Mouse (Mus musculus) midbrain, embryonic 10.5 days (tissue): ENCODE results near the gene Bspry. TPM values are rescaled to one million over a fixed set of nuclear protein-coding genes. Genes with fewer than 3 reads are reported as not detected.

ENCODE experiments used
- DNase-seq: peaks from one replicate; pipeline ENCODE4 v3.0.0-alpha.2; 2017; ENCODE audit warnings: low spot score
- H3K27ac ChIP-seq: fragments of 300-500 bp; sonication (generic); replicated peaks from 2 replicates; pipeline ENCODE4 v1.5.1; 2016; ENCODE audit warnings: mild to moderate bottlenecking
- H3K27me3 ChIP-seq: fragments of 300-500 bp; sonication (generic); 2 replicates; pipeline ENCODE4 v1.6.1; 2016; ENCODE audit warnings: low read depth, mild to moderate bottlenecking; ENCODE audit not compliant: poor library complexity, severe bottlenecking
- H3K36me3 ChIP-seq: fragments of 300-500 bp; sonication (generic); 2 replicates; pipeline ENCODE4 v1.6.1; 2016; ENCODE audit warnings: mild to moderate bottlenecking, moderate library complexity
- H3K4me1 ChIP-seq: fragments of 300-500 bp; sonication (generic); 2 replicates; pipeline ENCODE4 v1.6.1; 2016
- H3K4me3 ChIP-seq: fragments of 300-500 bp; sonication (generic); 2 replicates; pipeline ENCODE4 v1.5.1; 2016; ENCODE audit warnings: mild to moderate bottlenecking, moderate library complexity
- H3K9me3 ChIP-seq: fragments of 300-500 bp; sonication (generic); replicated peaks from 2 replicates; pipeline ENCODE4 v1.6.1; 2016; ENCODE audit warnings: mild to moderate bottlenecking
- WGBS: fragments of 180-500 bp; shearing (Covaris S2); methylation state at CpG from one replicate; pipeline ENCODE4 v1.1.7; 2016; 5-methylcytosine and 5-hydroxymethylcytosine counted together
- polyA plus RNA-seq: library from polyadenylated mRNA; unstranded; fragments of >200 nt; fragmentation: Nextera tagmentation; extraction: Ambion mirVana; gene quantifications from 2 replicates; pipeline ENCODE4 v1.2.1, GENCODE M21; 2016

Gene Bspry
- polyA plus RNA-seq, 1 experiment from 2014 or later: 0.57 TPM

- Histone ChIP-seq H3K9me3 (no peaks in the 10 kb centered on the region), H3K27ac (no peak overlapping the region), H3K27me3 (peaks cover 13% of the 10 kb centered on the region), H3K4me3 (no peak overlapping the region), H3K4me1 (0 out of 2 replicates have a peak, but pooled peaks cover 6% of the 10 kb centered on the region), H3K36me3 (no peaks in the 10 kb centered on the region)
- no peak for DNase-seq
- WGBS: 91% methylated on average over 15 of the region's 15 CpGs
Observed at GRCm38 (mm10) chr4:62486162-62486696, 6.4 kb downstream of the Bspry start.

- Histone ChIP-seq H3K27me3 (peaks cover 4% of the 10 kb centered on the region), H3K4me3 (no peak overlapping the region), H3K27ac (no peak overlapping the region), H3K36me3 (no peaks in the 10 kb centered on the region), H3K4me1 (0 out of 2 replicates have a peak, but pooled peaks cover 6% of the 10 kb centered on the region), H3K9me3 (no peaks in the 10 kb centered on the region)
- DNase-seq: no peak
- 94% methylated on average over 5 of the region's 5 CpGs for WGBS
Observed at GRCm38 (mm10) chr4:62487172-62487571, 7.3 kb downstream of the Bspry start.

- H3K27ac ChIP-seq: no peak overlapping the region
- H3K9me3 ChIP-seq: no peaks in the 10 kb centered on the region
- no peaks in the 10 kb centered on the region for H3K36me3 ChIP-seq
- no peaks in the 10 kb centered on the region for H3K27me3 ChIP-seq
- no peak overlapping the region for H3K4me3 ChIP-seq
- WGBS: 87% methylated on average over 2 of the region's 2 CpGs
- no peak for DNase-seq
- H3K4me1 ChIP-seq: 0 out of 2 replicates have a peak, but pooled peaks cover 6% of the 10 kb centered on the region
Observed at GRCm38 (mm10) chr4:62487914-62488313, 8.1 kb downstream of the Bspry start.

GRCm38 (mm10) chr4:62492682-62493081 is 12.8 kb downstream of the Bspry start:
- no peaks in the 10 kb centered on the region for H3K9me3 ChIP-seq

GRCm38 (mm10) chr4:62494230-62494629 is 14.4 kb downstream of the Bspry start:
- 75% methylated on average over 9 of the region's 9 CpGs for WGBS
- H3K27ac ChIP-seq: no peak overlapping the region

More at GRCm38 (mm10) chr4:62492682-62493081, 12.8 kb downstream of the Bspry start:
- Histone ChIP-seq H3K27ac (no peak overlapping the region), H3K27me3 (no peaks in the 10 kb centered on the region), H3K36me3 (peaks cover under 1% of the 10 kb centered on the region; the same call in 1 of the 2 replicates), H3K4me1 (0 out of 2 replicates have a peak, but pooled peaks cover 6% of the 10 kb centered on the region), H3K4me3 (no peak overlapping the region)
- DNase-seq: no peak
- WGBS: 84% methylated on average over 2 of the region's 2 CpGs

GRCm38 (mm10) chr4:62495946-62496345 is 16.1 kb downstream of the Bspry start:
- no peak for DNase-seq
- no peak overlapping the region for H3K27ac ChIP-seq
- no peak overlapping the region for H3K4me3 ChIP-seq
- H3K27me3 ChIP-seq: no peaks in the 10 kb centered on the region
- peaks cover 1% of the 10 kb centered on the region; the same call in 1 of the 2 replicates for H3K4me1 ChIP-seq
- WGBS: 82% methylated on average over 8 of the region's 8 CpGs
- peaks cover 20% of the 10 kb centered on the region for H3K36me3 ChIP-seq
- no peaks in the 10 kb centered on the region for H3K9me3 ChIP-seq

More at GRCm38 (mm10) chr4:62494230-62494629, 14.4 kb downstream of the Bspry start:
- H3K9me3 ChIP-seq: no peaks in the 10 kb centered on the region
- DNase-seq: no peak
- no peaks in the 10 kb centered on the region for H3K4me1 ChIP-seq
- H3K27me3 ChIP-seq: no peaks in the 10 kb centered on the region
- no peak overlapping the region for H3K4me3 ChIP-seq
- H3K36me3 ChIP-seq: peaks cover 13% of the 10 kb centered on the region

DNA sequence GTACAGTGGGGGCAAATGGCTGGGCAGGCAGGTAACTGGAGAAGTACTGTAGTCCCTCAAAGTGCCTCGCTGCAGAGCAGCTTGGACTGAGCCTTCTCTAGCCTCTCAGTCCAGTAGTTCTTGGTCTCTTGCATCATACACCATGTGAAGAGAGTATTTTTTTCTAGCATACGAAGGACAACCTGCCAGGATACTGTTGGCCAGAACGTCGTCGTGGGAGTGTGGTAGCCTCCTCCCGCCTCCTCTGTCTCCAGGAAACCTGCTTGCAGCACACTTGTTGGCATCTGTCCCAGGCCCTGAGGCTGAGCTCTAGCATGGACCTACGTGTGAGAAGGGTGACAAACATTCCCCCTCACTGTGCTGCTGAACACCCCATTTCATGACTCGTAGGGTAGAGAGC is 17.0 kb downstream of the Bspry start:
- Histone ChIP-seq H3K4me3 (no peak overlapping the region), H3K27me3 (no peaks in the 10 kb centered on the region), H3K36me3 (peaks cover 20% of the 10 kb centered on the region), H3K27ac (no peak overlapping the region), H3K4me1 (peaks cover 8% of the 10 kb centered on the region), H3K9me3 (no peaks in the 10 kb centered on the region)
- 90% methylated on average over 8 of the region's 8 CpGs for WGBS
- DNase-seq: no peak

- Histone ChIP-seq H3K9me3 (no peaks in the 10 kb centered on the region), H3K36me3 (peaks cover 20% of the 10 kb centered on the region), H3K27me3 (no peaks in the 10 kb centered on the region), H3K4me1 (peaks cover 13% of the 10 kb centered on the region), H3K4me3 (no peak overlapping the region), H3K27ac (no peak overlapping the region)
- WGBS: 89% methylated on average over 4 of the region's 4 CpGs
- no peak for DNase-seq
Observed at GRCm38 (mm10) chr4:62500799-62501198, 20.9 kb downstream of the Bspry start.

- H3K9me3 ChIP-seq: no peaks in the 10 kb centered on the region
- H3K4me1 ChIP-seq: peaks cover 13% of the 10 kb centered on the region
- no peak for DNase-seq
- H3K27ac ChIP-seq: peak overlapping the region; percentile 84
- H3K27me3 ChIP-seq: no peaks in the 10 kb centered on the region
- H3K4me3 ChIP-seq: peak overlapping the region; percentile 90
- peaks cover 20% of the 10 kb centered on the region for H3K36me3 ChIP-seq
- WGBS: 5% methylated on average over 7 of the region's 7 CpGs
Observed at GRCm38 (mm10) chr4:62501534-62501933, 21.7 kb downstream of the Bspry start.

DNA sequence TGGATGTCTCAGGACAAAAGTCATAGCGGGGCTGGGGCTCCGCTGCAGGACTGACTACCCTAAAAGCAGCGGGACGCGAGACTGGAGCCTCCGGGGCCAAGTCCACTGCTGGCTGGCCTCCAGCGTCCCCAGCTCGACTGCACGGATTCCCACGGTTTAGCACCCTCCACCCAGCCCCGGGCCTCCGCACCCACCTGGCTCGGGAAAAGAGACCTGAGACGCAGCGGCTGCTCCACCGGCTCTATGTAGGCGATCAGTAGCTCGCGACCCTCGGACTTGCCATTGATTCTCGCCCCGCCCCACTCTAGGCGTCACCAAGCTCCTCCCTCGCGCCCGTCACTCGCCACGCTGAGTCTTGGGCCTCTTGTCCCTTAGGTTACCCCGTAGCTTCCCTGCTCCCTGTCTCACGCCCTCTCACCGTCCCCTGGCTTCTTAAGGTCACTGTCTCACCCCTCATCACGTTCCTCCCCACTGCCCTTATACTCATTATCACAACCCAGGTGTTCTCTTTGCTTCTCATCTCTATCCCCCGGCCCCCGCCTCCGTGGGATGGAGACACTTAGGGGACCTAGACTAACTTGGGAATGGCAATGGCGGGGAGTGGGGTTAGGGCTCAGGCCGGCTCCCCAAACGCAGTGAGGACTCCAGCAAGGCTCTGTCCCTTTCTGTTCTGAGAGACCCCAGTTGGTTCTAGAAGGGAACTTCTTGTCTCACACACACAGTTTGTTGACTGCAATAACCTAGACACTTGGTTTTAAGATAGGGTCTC is 22.3 kb downstream of the Bspry start:
- H3K4me3 ChIP-seq: peak overlapping the region; percentile 90
- peaks cover 13% of the 10 kb centered on the region for H3K4me1 ChIP-seq
- 3% methylated on average over 38 of the region's 38 CpGs for WGBS
- peak overlapping the region; percentile 84 for H3K27ac ChIP-seq
- no peaks in the 10 kb centered on the region for H3K9me3 ChIP-seq
- no peaks in the 10 kb centered on the region for H3K27me3 ChIP-seq
- H3K36me3 ChIP-seq: peaks cover 20% of the 10 kb centered on the region
- peak; percentile 92 for DNase-seq

GRCm38 (mm10) chr4:62502969-62503368 is 23.1 kb downstream of the Bspry start:
- H3K36me3 ChIP-seq: peaks cover 24% of the 10 kb centered on the region
- no peak for DNase-seq
- peaks cover 13% of the 10 kb centered on the region for H3K4me1 ChIP-seq
- H3K27me3 ChIP-seq: no peaks in the 10 kb centered on the region
- H3K9me3 ChIP-seq: no peaks in the 10 kb centered on the region
- WGBS: 75% methylated on average over 7 of the region's 7 CpGs
- H3K27ac ChIP-seq: no peak overlapping the region
- H3K4me3 ChIP-seq: no peak overlapping the region

DNA sequence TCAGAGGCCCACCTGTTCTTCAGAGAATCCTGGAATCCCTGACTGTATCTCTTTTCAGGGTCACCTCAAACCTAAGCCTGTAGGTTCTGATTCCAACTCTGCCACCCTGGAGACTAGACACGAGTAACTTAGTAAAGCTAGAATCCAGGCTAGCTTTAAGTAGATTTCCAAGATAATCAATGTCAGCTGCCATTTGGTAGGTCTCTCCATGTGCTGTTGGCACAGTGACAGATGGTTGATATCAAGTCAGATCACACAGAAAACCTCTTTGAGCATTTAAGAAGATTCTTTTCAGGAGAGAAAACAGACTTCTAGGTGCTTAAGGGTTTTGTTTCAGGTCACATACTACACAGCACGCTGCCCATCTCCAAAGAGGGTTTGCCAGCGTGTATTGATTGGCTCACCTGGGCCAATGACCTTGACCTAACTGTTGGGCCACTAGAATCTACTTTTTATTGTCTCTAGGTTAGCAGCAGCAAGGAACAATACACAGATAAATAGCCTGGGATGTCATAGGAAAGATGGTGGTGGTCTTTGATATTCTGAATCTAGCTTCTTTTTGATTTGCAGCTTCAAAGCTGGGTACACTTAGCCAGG is 23.6 kb downstream of the Bspry start, which contains the start of gene Hdhd3:
Hdhd3 (minus strand) TSS at position 94 of the 597 bp plus-strand sequence.
- Histone ChIP-seq H3K27ac (peak within 1 kb of the TSS; percentile 84), H3K36me3 (peaks cover 27% of the 10 kb centered on the region), H3K4me3 (peak within 1 kb of the TSS; percentile 90), H3K27me3 (no peaks in the 10 kb centered on the region), H3K9me3 (no peaks in the 10 kb centered on the region), H3K4me1 (peaks cover 13% of the 10 kb centered on the region)
- no peak for DNase-seq
- 78% methylated on average over 3 of the region's 3 CpGs for WGBS

DNA sequence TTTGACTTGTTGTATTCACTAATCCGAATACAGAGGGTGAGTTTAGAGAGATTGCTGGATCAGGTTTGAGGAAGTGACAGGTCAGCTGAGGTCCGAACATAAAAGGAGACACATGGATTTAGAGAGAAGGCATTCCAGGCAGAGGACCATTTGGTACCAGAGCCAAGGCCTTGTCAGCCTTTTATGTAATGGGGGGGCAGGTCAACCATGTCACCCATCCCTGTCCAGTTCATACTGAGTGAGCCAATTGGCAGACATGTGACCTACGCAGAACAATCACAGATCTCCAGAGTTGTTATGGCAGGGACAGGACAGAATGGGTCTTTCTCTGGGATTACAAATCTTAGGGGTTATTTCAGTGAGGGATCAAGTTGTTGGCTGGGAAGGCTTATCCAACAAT is 26.1 kb downstream of the Bspry start:
- Histone ChIP-seq H3K27me3 (no peaks in the 10 kb centered on the region), H3K4me1 (peaks cover 11% of the 10 kb centered on the region), H3K27ac (no peak overlapping the region), H3K36me3 (peaks cover 38% of the 10 kb centered on the region), H3K9me3 (no peaks in the 10 kb centered on the region), H3K4me3 (no peak overlapping the region)
- 84% methylated on average over 3 of the region's 3 CpGs for WGBS
- DNase-seq: no peak
